Mouse (Mus musculus) neural tube, embryonic 11.5 days (tissue): Measurements from ENCODE around the gene Hspe1. TPM values are rescaled to one million over a fixed set of nuclear protein-coding genes. Genes with fewer than 3 reads are reported as not detected.

Experiments
- ATAC-seq: fragments of 200-750 bp; cut with Nextera tagmentation; 2 replicates; pipeline ENCODE4 v1.8.0; 2017; ENCODE audit warnings: moderate number of reproducible peaks, mild to moderate bottlenecking, moderate TSS enrichment, moderate library complexity; ENCODE audit not compliant: insufficient read depth, low FRiP score, low TSS enrichment
- DNase-seq: peaks from one replicate; pipeline ENCODE4 v3.0.0-alpha.2; 2015; ENCODE audit warnings: low spot score
- H3K27ac ChIP-seq: fragments of 300-500 bp; sonication (generic); 2 replicates; pipeline ENCODE4 v1.5.1; 2014; ENCODE audit warnings: low read depth, mild to moderate bottlenecking, low read length
- H3K27me3 ChIP-seq: fragments of 300-500 bp; sonication (generic); 2 replicates; pipeline ENCODE4 v1.6.1; 2014; ENCODE audit warnings: mild to moderate bottlenecking, low read length, mixed read lengths; ENCODE audit not compliant: control insufficient read depth, insufficient read depth
- H3K36me3 ChIP-seq: fragments of 300-500 bp; sonication (generic); 2 replicates; pipeline ENCODE4 v1.6.1; 2014; ENCODE audit warnings: mild to moderate bottlenecking, low read length, moderate library complexity, mixed read lengths; ENCODE audit not compliant: control insufficient read depth, insufficient read depth
- H3K4me1 ChIP-seq: fragments of 300-500 bp; sonication (generic); 2 replicates; pipeline ENCODE4 v1.6.1; 2014; ENCODE audit warnings: low read length, mixed read lengths; ENCODE audit not compliant: control insufficient read depth, insufficient read depth
- H3K4me2 ChIP-seq: fragments of 300-500 bp; sonication (generic); 2 replicates; pipeline ENCODE4 v1.6.1; 2014; ENCODE audit warnings: low read depth, mild to moderate bottlenecking, moderate library complexity
- H3K4me3 ChIP-seq: fragments of 300-500 bp; sonication (generic); 2 replicates; pipeline ENCODE4 v1.5.1; 2014; ENCODE audit warnings: low read depth, low read length
- H3K9ac ChIP-seq: fragments of 300-500 bp; sonication (generic); 2 replicates; pipeline ENCODE4 v1.6.1; 2014; ENCODE audit warnings: mild to moderate bottlenecking, low read length
- H3K9me3 ChIP-seq: fragments of 300-500 bp; sonication (generic); 2 replicates; pipeline ENCODE4 v1.6.1; 2016; ENCODE audit warnings: low read length; ENCODE audit not compliant: control insufficient read depth
- WGBS: fragments of 180-500 bp; shearing (Covaris S2); extraction: QIAGEN DNeasy Blood & Tissue Kit; methylation state at CpG from one replicate; pipeline ENCODE4 v1.1.7; 2014; 5-methylcytosine and 5-hydroxymethylcytosine counted together
- polyA plus RNA-seq: library from polyadenylated mRNA; unstranded; fragments of >200 nt; fragmentation: Nextera tagmentation; extraction: Ambion mirVana; gene quantifications from 2 replicates; pipeline ENCODE4 v1.2.1, GENCODE M21; 2014

Gene Hspe1
- polyA plus RNA-seq, 1 experiment from 2014 or later = 404 TPM

GRCm38 (mm10) chr1:55133173-55133572, 45.2 kb downstream of the Hspe1 start:
- Histone ChIP-seq H3K4me1 (peaks cover 11% of the 10 kb centered on the region; the same call in 1 of the 2 replicates), H3K4me3 (no peak overlapping the region), H3K4me2 (no peak overlapping the region), H3K27ac (no peak overlapping the region), H3K9me3 (no peaks in the 10 kb centered on the region), H3K27me3 (no peaks in the 10 kb centered on the region), H3K9ac (no peak overlapping the region), H3K36me3 (peaks cover 2% of the 10 kb centered on the region; the same call in 1 of the 2 replicates)
- no peak for DNase-seq
- no peak for ATAC-seq
- WGBS = 75% methylated on average over 2 of the region's 2 CpGs

GRCm38 (mm10) chr1:55134301-55134700, 46.4 kb downstream of the Hspe1 start:
- 99% methylated on average over 3 of the region's 3 CpGs for WGBS
- peaks cover 11% of the 10 kb centered on the region; the same call in 1 of the 2 replicates for H3K4me1 ChIP-seq
- peaks cover 2% of the 10 kb centered on the region; the same call in 1 of the 2 replicates for H3K36me3 ChIP-seq
- H3K9me3 ChIP-seq = no peaks in the 10 kb centered on the region
- no peak overlapping the region for H3K27ac ChIP-seq
- H3K4me2 ChIP-seq = no peak overlapping the region
- H3K27me3 ChIP-seq = no peaks in the 10 kb centered on the region
- ATAC-seq (no peak), DNase-seq (no peak)
- H3K4me3 ChIP-seq = no peak overlapping the region
- no peak overlapping the region for H3K9ac ChIP-seq

GRCm38 (mm10) chr1:55135846-55136245, 47.9 kb downstream of the Hspe1 start:
- Histone ChIP-seq H3K9ac (no peak overlapping the region), H3K27me3 (no peaks in the 10 kb centered on the region), H3K9me3 (no peaks in the 10 kb centered on the region), H3K27ac (no peak overlapping the region), H3K4me1 (peaks cover 11% of the 10 kb centered on the region; the same call in 1 of the 2 replicates), H3K36me3 (peaks cover 2% of the 10 kb centered on the region; the same call in 1 of the 2 replicates), H3K4me3 (no peak overlapping the region), H3K4me2 (no peak overlapping the region)
- WGBS = 94% methylated on average over 1 of the region's 1 CpGs
- DNase-seq = no peak
- ATAC-seq = no peak

Other genes with a start within 250 kb of the Hspe1 start
- gene Ankrd44, start 161.7 kb upstream of the Hspe1 start, polyA plus RNA-seq = 13.3 and 14.5 TPM in 2 replicates
- gene Sf3b1, start 60.7 kb upstream of the Hspe1 start, polyA plus RNA-seq = 336 and 339 TPM in 2 replicates
- 30.6 and 31.9 TPM in 2 replicates for gene Coq10b, start 35.4 kb upstream of the Hspe1 start, polyA plus RNA-seq
- 389 and 397 TPM in 2 replicates for gene Hspd1, start 111 bp downstream of the Hspe1 start, polyA plus RNA-seq
- gene Mob4, start 43.1 kb downstream of the Hspe1 start, polyA plus RNA-seq = 141 and 145 TPM in 2 replicates
- 12.3 and 14.2 TPM in 2 replicates for gene Rftn2, start 138.7 kb downstream of the Hspe1 start, polyA plus RNA-seq
- 2.6 and 3.6 TPM in 2 replicates for gene Mars2, start 149.0 kb downstream of the Hspe1 start, polyA plus RNA-seq